Mouse (Mus musculus) CH12.LX (cell line): ENCODE data around the gene Elovl5.

Experiments
- CTCF ChIP-seq, 2 experiments: IDR thresholded peaks in 1 of 2; conservative IDR thresholded peaks in 1 of 2; 2 replicates each; pipeline ENCODE4 v1.5.1; 2011 to 2012; ENCODE audit warnings: low read depth in 2 of 2, low read length in 2 of 2, improper control_type of control experiment in 1 of 2, inconsistent platforms in 1 of 2, mild to moderate bottlenecking in 1 of 2, moderate library complexity in 1 of 2
- E2F4 ChIP-seq: IDR thresholded peaks from 2 replicates; pipeline ENCODE4 v1.6.1; 2011; ENCODE audit warnings: low read depth, low read length, improper control_type of control experiment; ENCODE audit not compliant: insufficient replicate concordance
- KAT2A ChIP-seq: IDR thresholded peaks from 2 replicates; pipeline ENCODE4 v1.6.1; 2012; ENCODE audit warnings: low read length, improper control_type of control experiment, inconsistent platforms; ENCODE audit not compliant: insufficient replicate concordance
- MYC ChIP-seq: IDR thresholded peaks from 2 replicates; pipeline ENCODE4 v1.6.1; 2011; ENCODE audit warnings: low read depth, mild to moderate bottlenecking, improper control_type of control experiment, low read length
- POLR2A ChIP-seq: IDR thresholded peaks from 2 replicates; pipeline ENCODE4 v1.6.1; 2011; ENCODE audit warnings: low read depth, mild to moderate bottlenecking, improper control_type of control experiment, low read length
- RCOR1 ChIP-seq: conservative IDR thresholded peaks from 2 replicates; pipeline ENCODE4 v1.6.1; 2012; ENCODE audit warnings: low read depth, mild to moderate bottlenecking, inconsistent platforms, low read length, improper control_type of control experiment
- SMC3 ChIP-seq: IDR thresholded peaks from 2 replicates; pipeline ENCODE4 v1.6.1; 2011; ENCODE audit warnings: low read depth, low read length, improper control_type of control experiment
- UBTF ChIP-seq: IDR thresholded peaks from 2 replicates; pipeline ENCODE4 v1.6.1; 2012; ENCODE audit warnings: low read depth, mild to moderate bottlenecking, inconsistent platforms, low read length, improper control_type of control experiment, moderate library complexity
- ZKSCAN1 ChIP-seq: IDR thresholded peaks from 2 replicates; pipeline ENCODE4 v1.6.1; 2012; ENCODE audit warnings: low read depth, inconsistent platforms, low read length, improper control_type of control experiment, borderline replicate concordance

GRCm38 (mm10) chr9:78010707-78011106 is 93.5 kb downstream of the Elovl5 start:
- no peak for TF ChIP-seq UBTF
- no peak for TF ChIP-seq SMC3
- TF ChIP-seq CTCF (conservative IDR thresholded peaks at IDR 0.05 in 1 of 2, IDR thresholded peaks at IDR 0.05 in 1 of 2; ENCODE audit: low read depth in 2 of 2, low read length in 2 of 2): no peak
- no peak for TF ChIP-seq E2F4
- TF ChIP-seq MYC: no peak
- no peak for TF ChIP-seq POLR2A
- TF ChIP-seq ZKSCAN1: no peak
- TF ChIP-seq RCOR1: no peak
- no peak for TF ChIP-seq KAT2A
